Mouse (Mus musculus) MEL (cell line): ENCODE data around the gene Gramd2. TPM values are rescaled to one million over a fixed set of nuclear protein-coding genes. Genes with fewer than 3 reads are reported as not detected.

Experiments
- DNase-seq: peaks from one replicate; pipeline ENCODE4 v3.0.0; 2011; ENCODE audit warnings: low read depth, low spot score
- H3K27ac ChIP-seq: 2 replicates; pipeline ENCODE4 v1.5.1; 2012; ENCODE audit warnings: low read depth, mild to moderate bottlenecking, control low read depth, low read length, moderate library complexity; ENCODE audit not compliant: control insufficient read depth
- H3K27me3 ChIP-seq, 2 experiments: fragments of 150-350 bp in 1 of 2; sonication (generic) in 1 of 2; 2 replicates each; pipeline ENCODE4 v1.6.1; 2012; ENCODE audit warnings: low read length in 2 of 2, mild to moderate bottlenecking in 2 of 2, improper control_type of control experiment in 1 of 2, moderate library complexity in 1 of 2; ENCODE audit not compliant: insufficient read depth in 2 of 2, control insufficient read depth in 1 of 2
- H3K36me3 ChIP-seq, 2 experiments: 2 replicates each; pipeline ENCODE4 v1.6.1; 2012 to 2014; ENCODE audit warnings: low read length in 2 of 2, improper control_type of control experiment in 1 of 2, inconsistent platforms in 1 of 2, mild to moderate bottlenecking in 1 of 2; ENCODE audit not compliant: insufficient read depth in 2 of 2, control insufficient read depth in 1 of 2
- H3K4me1 ChIP-seq, 2 experiments: fragments of 150-350 bp in 1 of 2; sonication (generic) in 1 of 2; 2 replicates each; pipeline ENCODE4 v1.6.1; 2012; ENCODE audit warnings: low read length in 2 of 2, improper control_type of control experiment in 1 of 2, mild to moderate bottlenecking in 1 of 2; ENCODE audit not compliant: insufficient read depth in 2 of 2, control insufficient read depth in 1 of 2
- H3K4me3 ChIP-seq, 2 experiments: fragments of 150-350 bp in 1 of 2; sonication (generic) in 1 of 2; 2 replicates each; pipeline ENCODE4 v1.5.1; 2012; ENCODE audit warnings: low read depth in 2 of 2, low read length in 2 of 2, mild to moderate bottlenecking in 2 of 2, moderate library complexity in 2 of 2, control low read depth in 1 of 2, improper control_type of control experiment in 1 of 2; ENCODE audit not compliant: control insufficient read depth in 1 of 2, insufficient read depth in 1 of 2
- H3K79me2 ChIP-seq: 2 replicates; pipeline ENCODE4 v1.6.1; 2012; ENCODE audit warnings: mild to moderate bottlenecking, low read length, moderate library complexity; ENCODE audit not compliant: control insufficient read depth, poor library complexity, insufficient read depth
- H3K9ac ChIP-seq: 2 replicates; pipeline ENCODE4 v1.6.1; 2012; ENCODE audit warnings: low read depth, mild to moderate bottlenecking, control low read depth, low read length, moderate library complexity; ENCODE audit not compliant: control insufficient read depth, poor library complexity, severe bottlenecking
- H3K9me3 ChIP-seq: fragments of 150-350 bp; sonication (generic); replicated peaks from 2 replicates; pipeline ENCODE4 v1.6.1; 2012; ENCODE audit warnings: mild to moderate bottlenecking, low read length, improper control_type of control experiment, moderate library complexity; ENCODE audit not compliant: insufficient read depth
- CHD2 ChIP-seq: IDR thresholded peaks from 2 replicates; pipeline ENCODE4 v1.6.1; 2011; ENCODE audit warnings: low read length, improper control_type of control experiment
- CTCF ChIP-seq, 3 experiments: IDR thresholded peaks in 2 of 3; conservative IDR thresholded peaks in 1 of 3; 2 replicates each; pipeline ENCODE4 v1.5.1; 2011 to 2012; ENCODE audit warnings: low read length in 3 of 3, low read depth in 2 of 3, mild to moderate bottlenecking in 2 of 3, improper control_type of control experiment in 1 of 3, inconsistent platforms in 1 of 3, mixed read lengths in 1 of 3, moderate library complexity in 1 of 3; ENCODE audit not compliant: control insufficient read depth in 1 of 3, insufficient read depth in 1 of 3, poor library complexity in 1 of 3, severe bottlenecking in 1 of 3
- EP300 ChIP-seq, 2 experiments: IDR thresholded peaks; 2 replicates each; pipeline ENCODE4 v1.6.1; 2011; ENCODE audit warnings: improper control_type of control experiment in 2 of 2, low read length in 2 of 2, low read depth in 1 of 2, mild to moderate bottlenecking in 1 of 2
- ETS1 ChIP-seq: IDR thresholded peaks from 2 replicates; pipeline ENCODE4 v1.6.1; 2012; ENCODE audit warnings: low read depth, mild to moderate bottlenecking, inconsistent platforms, low read length, improper control_type of control experiment, moderate library complexity
- GABPA ChIP-seq: IDR thresholded peaks from 2 replicates; pipeline ENCODE4 v1.6.1; 2012; ENCODE audit warnings: low read depth, mild to moderate bottlenecking, inconsistent platforms, low read length, improper control_type of control experiment, moderate library complexity
- HCFC1 ChIP-seq: IDR thresholded peaks from 2 replicates; pipeline ENCODE4 v1.6.1; 2012; ENCODE audit warnings: low read depth, mild to moderate bottlenecking, inconsistent platforms, low read length, improper control_type of control experiment, moderate library complexity
- MAFK ChIP-seq: IDR thresholded peaks from 2 replicates; pipeline ENCODE4 v1.6.1; 2011; ENCODE audit warnings: low read depth, mild to moderate bottlenecking, low read length, improper control_type of control experiment, borderline replicate concordance
- MXI1 ChIP-seq: IDR thresholded peaks from 2 replicates; pipeline ENCODE4 v1.6.1; 2011; ENCODE audit warnings: mild to moderate bottlenecking, low read depth, low read length, improper control_type of control experiment
- MYB ChIP-seq: IDR thresholded peaks from 2 replicates; pipeline ENCODE4 v1.6.1; 2011; ENCODE audit warnings: mild to moderate bottlenecking, low read depth, low read length, improper control_type of control experiment
- NELFE ChIP-seq: IDR thresholded peaks from 2 replicates; pipeline ENCODE4 v1.6.1; 2011; ENCODE audit warnings: low read depth, low read length, improper control_type of control experiment
- NRF1 ChIP-seq: IDR thresholded peaks from 2 replicates; pipeline ENCODE4 v1.6.1; 2014; ENCODE audit warnings: low read depth, mild to moderate bottlenecking, inconsistent platforms, low read length, improper control_type of control experiment, moderate library complexity; ENCODE audit not compliant: poor library complexity, insufficient read depth, severe bottlenecking
- POLR2A ChIP-seq, 2 experiments: IDR thresholded peaks; 2 replicates each; pipeline ENCODE4 v1.6.1; 2011 to 2012; ENCODE audit warnings: low read length in 2 of 2, mild to moderate bottlenecking in 2 of 2, control low read depth in 1 of 2, improper control_type of control experiment in 1 of 2, low read depth in 1 of 2, moderate library complexity in 1 of 2; ENCODE audit not compliant: control insufficient read depth in 1 of 2, insufficient read depth in 1 of 2, poor library complexity in 1 of 2
- TAL1 ChIP-seq: IDR thresholded peaks from 2 replicates; pipeline ENCODE4 v1.6.1; 2012; ENCODE audit warnings: mild to moderate bottlenecking, inconsistent platforms, low read length, moderate library complexity, mixed read lengths
- TBP ChIP-seq: IDR thresholded peaks from 2 replicates; pipeline ENCODE4 v1.8.0; 2011; ENCODE audit warnings: low read depth, low read length, improper control_type of control experiment
- USF1 ChIP-seq: IDR thresholded peaks from 2 replicates; pipeline ENCODE4 v1.6.1; 2014; ENCODE audit warnings: low read depth, mild to moderate bottlenecking, inconsistent platforms, low read length, improper control_type of control experiment, moderate library complexity
- ZKSCAN1 ChIP-seq: IDR thresholded peaks from 2 replicates; pipeline ENCODE4 v1.6.1; 2012; ENCODE audit warnings: low read depth, mild to moderate bottlenecking, inconsistent platforms, low read length, improper control_type of control experiment, moderate library complexity
- ZMIZ1 ChIP-seq: IDR thresholded peaks from 2 replicates; pipeline ENCODE4 v1.6.1; 2012; ENCODE audit warnings: low read depth, mild to moderate bottlenecking, inconsistent platforms, low read length, improper control_type of control experiment, moderate library complexity
- polyA plus RNA-seq, 2 experiments: library from polyadenylated mRNA; stranded (reverse) in 1 of 2; unstranded in 1 of 2; fragments of >175 nt in 1 of 2; fragments of >200 nt in 1 of 2; gene quantifications; 2 replicates each; pipeline versions ENCODE4 v1.2.1 to v1.2.4; 2012; ENCODE audit warnings: low replicate concordance in 2 of 2, low read depth in 1 of 2; ENCODE audit not compliant: insufficient read length in 2 of 2, insufficient read depth in 1 of 2, missing spikeins in 1 of 2
- total RNA-seq: library from RNA; depleted of rRNA; stranded (reverse); fragments of 300-350 nt; gene quantifications from 2 replicates; pipeline ENCODE4 v1.2.3, GENCODE M21; 2012

Gene Gramd2
- total and polyA plus RNA-seq, 3 experiments: 0.04 TPM; not detected in 2

GRCm38 (mm10) chr9:59663226-59663625 lies 16.7 kb upstream of the Gramd2 start:
- peaks cover 2 to 40% of the 10 kb centered on the region in 2 experiments for H3K4me1 ChIP-seq
- no peaks in the 10 kb centered on the region for H3K27me3 ChIP-seq
- no peaks in the 10 kb centered on the region for H3K9me3 ChIP-seq
- H3K36me3 ChIP-seq: peaks cover 22 to 51% of the 10 kb centered on the region in 2 experiments; a peak in 3 of 4 replicates
- H3K9ac ChIP-seq: no peak overlapping the region
- TF ChIP-seq GABPA (no peak), TBP (no peak), POLR2A (IDR thresholded peaks at IDR 0.05; ENCODE audit: control insufficient read depth in 1 of 2, insufficient read depth in 1 of 2, low read depth in 1 of 2, low read length in 2 of 2, poor library complexity in 1 of 2) (no peak), ZMIZ1 (no peak), MXI1 (no peak), ZKSCAN1 (no peak), ETS1 (no peak), MYB (no peak), NRF1 (no peak)
- no peak overlapping the region for H3K27ac ChIP-seq
- DNase-seq: no peak
- H3K79me2 ChIP-seq: peaks cover 54% of the 10 kb centered on the region
- no peak overlapping the region for H3K4me3 ChIP-seq

GRCm38 (mm10) chr9:59663957-59664356 lies 16.0 kb upstream of the Gramd2 start:
- H3K27me3 ChIP-seq: no peaks in the 10 kb centered on the region
- no peak overlapping the region for H3K9ac ChIP-seq
- peaks cover 22 to 46% of the 10 kb centered on the region in 2 experiments for H3K36me3 ChIP-seq
- peak; percentile 13 for DNase-seq
- TF ChIP-seq ETS1 (no peak), TAL1 (no peak), HCFC1 (no peak), CTCF (IDR thresholded peaks at IDR 0.05 in 2 of 3, conservative IDR thresholded peaks at IDR 0.05 in 1 of 3; ENCODE audit: control insufficient read depth in 1 of 3, insufficient read depth in 1 of 3, low read depth in 2 of 3, low read length in 3 of 3, poor library complexity in 1 of 3, severe bottlenecking in 1 of 3) (no peak), MAFK (no peak), CHD2 (no peak), MXI1 (no peak), EP300 (IDR thresholded peaks at IDR 0.05; ENCODE audit: low read depth in 1 of 2, low read length in 2 of 2) (no peak), NELFE (no peak), ZMIZ1 (no peak), USF1 (no peak)
- H3K9me3 ChIP-seq: no peaks in the 10 kb centered on the region
- H3K4me1 ChIP-seq: peaks cover 2 to 34% of the 10 kb centered on the region in 2 experiments
- H3K27ac ChIP-seq: no peak overlapping the region
- peaks cover 48% of the 10 kb centered on the region for H3K79me2 ChIP-seq
- H3K4me3 ChIP-seq: no peak overlapping the region
